Mouse (Mus musculus) cerebellum, adult 2 months (tissue): ENCODE data around the gene Slc5a3.

ENCODE experiments used
- CTCF ChIP-seq: fragments of 200-500 bp; IDR thresholded peaks from 2 replicates; pipeline ENCODE4 v1.5.1; 2011; ENCODE audit warnings: low read depth, mild to moderate bottlenecking, control low read depth, low read length, moderate library complexity, borderline replicate concordance; ENCODE audit not compliant: insufficient read depth
- POLR2A ChIP-seq: fragments of 200-500 bp; IDR thresholded peaks from 2 replicates; pipeline ENCODE4 v1.6.1; 2011; ENCODE audit warnings: low read length, control low read depth, borderline replicate concordance; ENCODE audit not compliant: insufficient read depth

DNA sequence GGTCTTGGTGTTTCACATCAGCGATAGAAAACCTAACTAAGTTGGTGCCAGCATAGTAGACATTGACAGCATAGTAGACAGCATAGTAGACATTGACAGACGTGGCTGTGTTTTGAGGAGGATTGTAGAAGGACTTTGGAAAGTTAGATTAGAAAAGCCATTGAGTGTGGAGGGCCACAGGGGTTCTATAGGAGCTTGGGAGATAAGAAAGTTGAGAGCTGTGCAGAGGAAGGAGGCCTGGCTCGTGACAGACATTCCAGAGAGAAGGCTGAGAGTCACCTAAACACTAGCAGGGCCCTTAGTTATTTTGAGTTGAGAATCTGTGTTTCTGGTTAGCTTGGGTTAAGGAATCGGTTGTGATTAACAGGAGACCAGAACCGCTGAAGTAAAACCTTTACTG, 69.5 kb downstream of the Slc5a3 start:
- TF ChIP-seq CTCF: no peak
- TF ChIP-seq POLR2A: no peak
